Mouse (Mus musculus) macrophage (primary cell): ENCODE data around the gene Rere. TPM values are rescaled to one million over a fixed set of nuclear protein-coding genes. Genes with fewer than 3 reads are reported as not detected.
"Not testable (repeated sequence)": the region's sequence is repeated elsewhere in the genome, so short reads cannot be mapped to it uniquely, and the experiment has no call there.

Experiments
- H3K27ac ChIP-seq: fragments of 350-480 bp; formaldehyde crosslinking; 2 replicates; pipeline ENCODE4 v1.9.0; 2021
- H3K36me3 ChIP-seq: fragments of 350-480 bp; formaldehyde crosslinking; 2 replicates; pipeline ENCODE4 v1.9.0; 2021; ENCODE audit errors: inconsistent target
- H3K4me3 ChIP-seq: fragments of 350-480 bp; formaldehyde crosslinking; 2 replicates; pipeline ENCODE4 v1.9.0; 2021; ENCODE audit errors: inconsistent target
- H3K79me2 ChIP-seq: fragments of 350-480 bp; formaldehyde crosslinking; 2 replicates; pipeline ENCODE4 v1.9.0; 2021; ENCODE audit errors: inconsistent target
- WGBS: methylation state at CpG from one replicate; pipeline ENCODE4 v1.1.7; 2026; ENCODE audit warnings: inconsistent platforms; ENCODE audit not compliant: missing documents; 5-methylcytosine and 5-hydroxymethylcytosine counted together
- polyA plus RNA-seq: library from polyadenylated mRNA; stranded (reverse); fragments of 250-400 nt; gene quantifications from 3 replicates; pipeline ENCODE4 v1.2.4, GENCODE M21; 2018; ENCODE audit warnings: inconsistent platforms

Rere gene
- polyA plus RNA-seq, 1 experiment from 2014 or later = 55.3 TPM

- H3K79me2 ChIP-seq = no peaks in the 10 kb centered on the region
- H3K4me3 ChIP-seq = no peak overlapping the region
- no peak overlapping the region for H3K27ac ChIP-seq
- 100% methylated on average over 1 of the region's 1 CpGs for WGBS
- no peaks in the 10 kb centered on the region for H3K36me3 ChIP-seq
Measured at GRCm38 (mm10) chr4:150528426-150528825, 247.0 kb downstream of the Rere start.

- Histone ChIP-seq H3K27ac (no peak overlapping the region), H3K4me3 (no peak overlapping the region), H3K79me2 (no peaks in the 10 kb centered on the region), H3K36me3 (no peaks in the 10 kb centered on the region)
- WGBS = 89% methylated on average over 5 of the region's 5 CpGs
Measured at GRCm38 (mm10) chr4:150528846-150529245, 247.4 kb downstream of the Rere start.

- no peaks in the 10 kb centered on the region for H3K79me2 ChIP-seq
- H3K4me3 ChIP-seq = no peak overlapping the region
- no peaks in the 10 kb centered on the region for H3K36me3 ChIP-seq
- WGBS = 95% methylated on average over 7 of the region's 7 CpGs
- no peak overlapping the region for H3K27ac ChIP-seq
Measured at GRCm38 (mm10) chr4:150531869-150532268, 250.4 kb downstream of the Rere start.

GRCm38 (mm10) chr4:150536821-150537510 is 255.5 kb downstream of the Rere start:
- Histone ChIP-seq H3K36me3 (no peaks in the 10 kb centered on the region), H3K4me3 (no peak overlapping the region), H3K27ac (no peak overlapping the region), H3K79me2 (no peaks in the 10 kb centered on the region)
- 76% methylated on average over 2 of the region's 3 CpGs for WGBS

GRCm38 (mm10) chr4:150539846-150540245 is 258.4 kb downstream of the Rere start:
- H3K36me3 ChIP-seq = no peaks in the 10 kb centered on the region
- WGBS = 73% methylated on average over 1 of the region's 1 CpGs

GRCm38 (mm10) chr4:150540392-150541094 is 259.1 kb downstream of the Rere start:
- Histone ChIP-seq H3K36me3 (no peaks in the 10 kb centered on the region), H3K27ac (no peak overlapping the region), H3K79me2 (no peaks in the 10 kb centered on the region), H3K4me3 (no peak overlapping the region)
- WGBS = 72% methylated on average over 3 of the region's 5 CpGs

More at GRCm38 (mm10) chr4:150539846-150540245, 258.4 kb downstream of the Rere start:
- no peak overlapping the region for H3K27ac ChIP-seq
- no peaks in the 10 kb centered on the region for H3K79me2 ChIP-seq
- H3K4me3 ChIP-seq = no peak overlapping the region

GRCm38 (mm10) chr4:150544231-150544630 is 262.8 kb downstream of the Rere start:
- Histone ChIP-seq H3K4me3 (no peak overlapping the region), H3K27ac (peak overlapping the region; percentile 54), H3K79me2 (no peaks in the 10 kb centered on the region), H3K36me3 (no peaks in the 10 kb centered on the region)
- WGBS = 59% methylated on average over 4 of the region's 7 CpGs

- Histone ChIP-seq H3K79me2 (no peaks in the 10 kb centered on the region), H3K27ac (peak overlapping the region; percentile 54), H3K4me3 (no peak overlapping the region), H3K36me3 (no peaks in the 10 kb centered on the region)
- 6% methylated on average over 10 of the region's 10 CpGs for WGBS
Measured at GRCm38 (mm10) chr4:150544652-150545258, 263.3 kb downstream of the Rere start.

GRCm38 (mm10) chr4:150545775-150546174 is 264.3 kb downstream of the Rere start:
- no peaks in the 10 kb centered on the region for H3K36me3 ChIP-seq
- WGBS = 89% methylated on average over 7 of the region's 7 CpGs
- peak overlapping the region; percentile 54; the same call in 1 of the 2 replicates for H3K27ac ChIP-seq
- H3K79me2 ChIP-seq = no peaks in the 10 kb centered on the region
- H3K4me3 ChIP-seq = no peak overlapping the region

GRCm38 (mm10) chr4:150546296-150546695 is 264.9 kb downstream of the Rere start:
- not testable (repeated sequence) for H3K4me3 ChIP-seq, H3K36me3 ChIP-seq, H3K27ac ChIP-seq, H3K79me2 ChIP-seq
- WGBS = 100% methylated on average over 4 of the region's 4 CpGs

- H3K4me3 ChIP-seq = no peak overlapping the region
- H3K79me2 ChIP-seq = no peaks in the 10 kb centered on the region
- H3K36me3 ChIP-seq = no peaks in the 10 kb centered on the region
- 92% methylated on average over 7 of the region's 9 CpGs for WGBS
- H3K27ac ChIP-seq = no peak overlapping the region
Measured at GRCm38 (mm10) chr4:150549393-150549792, 267.9 kb downstream of the Rere start.

- Histone ChIP-seq H3K27ac (no peak overlapping the region), H3K36me3 (no peaks in the 10 kb centered on the region), H3K79me2 (no peaks in the 10 kb centered on the region), H3K4me3 (no peak overlapping the region)
- WGBS = 95% methylated on average over 12 of the region's 12 CpGs
Measured at GRCm38 (mm10) chr4:150549989-150550716, 268.7 kb downstream of the Rere start.

- no peaks in the 10 kb centered on the region for H3K36me3 ChIP-seq
Measured at GRCm38 (mm10) chr4:150551390-150551789, 269.9 kb downstream of the Rere start.

GRCm38 (mm10) chr4:150552751-150553600 is 271.5 kb downstream of the Rere start:
- Histone ChIP-seq H3K27ac (no peak overlapping the region), H3K36me3 (no peaks in the 10 kb centered on the region), H3K79me2 (no peaks in the 10 kb centered on the region; the same call in 1 of the 2 replicates), H3K4me3 (no peak overlapping the region)
- WGBS = 62% methylated on average over 13 of the region's 15 CpGs

More at GRCm38 (mm10) chr4:150551390-150551789, 269.9 kb downstream of the Rere start:
- H3K27ac ChIP-seq = no peak overlapping the region
- no peaks in the 10 kb centered on the region for H3K79me2 ChIP-seq
- 89% methylated on average over 4 of the region's 4 CpGs for WGBS
- no peak overlapping the region for H3K4me3 ChIP-seq
